Mouse (Mus musculus) embryo, embryonic 10.5 days (tissue): ENCODE measurements at regions not wholly inside any gene's neighbourhood (a gene's known extent, or its start where the extent isn't known, plus 50 kb on each side); places are given as distances from the start of the nearest gene placed in this dataset.

Experiments used
- DNase-seq: peaks from one replicate; pipeline ENCODE4 v3.0.0-alpha.2; 2015; ENCODE audit warnings: low spot score

DNA sequence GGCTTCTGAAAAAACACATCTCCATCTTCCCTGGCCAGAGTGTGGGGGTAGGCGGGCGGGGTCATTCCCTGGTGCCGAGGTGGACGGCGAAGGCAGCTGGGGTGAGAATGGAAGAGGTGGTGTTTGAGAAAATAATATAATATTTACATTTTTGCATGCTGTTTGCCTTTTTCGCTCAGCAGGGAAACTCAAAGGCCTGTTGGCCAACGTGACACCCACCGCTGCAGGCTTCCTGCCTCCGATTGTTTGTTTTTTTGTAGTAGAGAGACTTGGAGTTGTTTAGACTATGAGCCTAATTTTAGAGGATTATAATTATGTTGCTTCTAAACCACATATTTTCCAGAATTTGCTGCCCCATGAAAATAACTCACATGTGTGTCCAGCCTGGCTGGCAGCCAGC, 147.2 kb upstream of the Irx3 start:
- DNase-seq, result no peak

DNA sequence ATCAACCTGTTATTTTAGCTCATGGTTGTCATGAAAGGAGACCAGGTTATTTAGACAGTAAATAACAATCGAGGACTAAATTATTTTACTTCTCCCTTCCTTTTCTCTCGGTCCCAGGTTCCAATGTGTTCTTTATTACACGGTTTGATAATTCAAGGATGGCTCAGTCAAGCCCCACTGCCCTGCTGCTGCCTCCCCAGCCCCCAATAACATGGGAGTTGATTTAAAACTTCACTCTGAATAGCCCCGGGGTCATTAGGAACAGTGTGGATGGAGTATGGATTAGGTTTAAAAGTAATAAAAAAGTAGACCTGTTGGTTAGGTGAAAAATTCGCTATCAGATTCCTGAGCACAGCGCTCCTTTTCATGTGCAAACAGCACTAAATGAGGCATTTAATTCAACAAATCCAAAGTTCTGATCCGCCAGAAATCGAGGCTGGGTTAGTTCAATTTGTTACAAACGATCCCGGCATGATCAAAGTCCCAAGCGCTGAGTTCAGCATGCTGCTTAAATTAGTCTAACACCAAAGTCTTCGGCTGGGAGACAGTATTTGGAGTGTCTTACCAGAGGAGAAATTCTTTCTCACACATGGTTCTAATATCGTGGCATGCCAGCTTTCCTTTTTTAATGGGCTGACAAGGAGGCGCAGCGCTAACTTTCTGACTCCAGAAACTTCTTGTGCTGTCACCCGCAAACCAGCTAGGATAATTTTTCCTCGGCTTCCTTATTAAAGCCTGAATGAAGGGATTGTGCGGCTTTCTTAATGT, 146.5 kb upstream of the Irx3 start:
- peak; percentile 77 for DNase-seq

DNA sequence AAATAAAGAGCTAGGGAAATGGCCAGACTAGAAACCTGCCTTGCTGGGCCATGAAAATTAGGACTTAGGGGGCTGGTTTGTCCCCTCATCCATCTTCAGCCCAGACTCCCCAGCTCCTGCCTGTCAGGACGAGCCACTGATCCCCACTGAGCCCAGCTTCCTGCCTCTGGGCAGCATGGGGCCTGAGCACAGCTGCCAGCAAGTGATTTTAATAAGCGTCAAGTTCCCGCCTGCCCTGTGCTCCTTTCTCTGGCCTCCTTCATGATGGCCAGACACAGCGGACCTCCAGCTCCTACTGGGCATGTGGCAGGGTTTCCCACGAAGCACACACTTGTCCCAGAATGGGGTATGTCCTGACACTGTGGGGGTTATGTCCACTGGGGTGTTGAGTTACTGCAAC, 139.1 kb upstream of the Irx3 start:
- DNase-seq, result peak; percentile 33

DNA sequence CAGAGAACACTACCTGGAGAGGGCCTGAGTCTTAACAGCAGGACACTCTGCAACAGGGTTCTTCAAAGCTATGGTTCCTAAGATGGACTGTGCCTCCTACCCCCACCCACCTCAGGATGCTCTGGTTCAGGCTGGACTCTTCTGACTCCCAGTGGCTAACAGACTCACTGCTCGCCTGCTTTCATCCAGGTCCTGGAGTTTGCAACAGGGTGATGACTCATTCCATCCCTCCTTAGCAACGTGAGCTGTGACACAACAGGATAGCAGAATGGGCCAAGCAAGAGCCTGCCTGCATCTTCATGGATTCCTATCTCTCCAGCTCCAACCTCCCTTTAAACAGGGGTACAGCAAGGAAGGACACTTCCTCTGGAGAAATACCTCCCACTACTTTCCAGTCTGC, 135.4 kb upstream of the Irx3 start:
- no peak for DNase-seq

DNA sequence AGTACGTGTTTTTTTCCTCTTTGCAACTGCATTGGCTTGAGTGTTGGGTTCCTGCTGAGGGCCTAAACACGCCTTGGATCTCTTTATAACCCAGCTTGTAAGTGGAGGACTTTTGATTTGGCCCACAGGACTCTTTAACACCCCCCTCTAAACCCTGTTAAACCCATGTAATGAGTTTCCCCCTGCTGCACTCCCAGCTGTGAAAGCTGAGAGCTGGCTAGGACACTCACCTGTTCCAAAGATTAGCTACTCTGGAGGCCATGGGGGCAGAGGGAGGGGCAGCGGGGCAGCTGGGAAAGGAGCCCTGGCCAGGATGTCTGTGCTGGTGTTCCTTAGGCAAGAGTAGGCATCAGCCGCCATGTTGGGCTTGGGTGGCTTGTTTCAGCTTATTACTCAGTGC, 128.7 kb upstream of the Irx3 start:
- DNase-seq, result no peak

DNA sequence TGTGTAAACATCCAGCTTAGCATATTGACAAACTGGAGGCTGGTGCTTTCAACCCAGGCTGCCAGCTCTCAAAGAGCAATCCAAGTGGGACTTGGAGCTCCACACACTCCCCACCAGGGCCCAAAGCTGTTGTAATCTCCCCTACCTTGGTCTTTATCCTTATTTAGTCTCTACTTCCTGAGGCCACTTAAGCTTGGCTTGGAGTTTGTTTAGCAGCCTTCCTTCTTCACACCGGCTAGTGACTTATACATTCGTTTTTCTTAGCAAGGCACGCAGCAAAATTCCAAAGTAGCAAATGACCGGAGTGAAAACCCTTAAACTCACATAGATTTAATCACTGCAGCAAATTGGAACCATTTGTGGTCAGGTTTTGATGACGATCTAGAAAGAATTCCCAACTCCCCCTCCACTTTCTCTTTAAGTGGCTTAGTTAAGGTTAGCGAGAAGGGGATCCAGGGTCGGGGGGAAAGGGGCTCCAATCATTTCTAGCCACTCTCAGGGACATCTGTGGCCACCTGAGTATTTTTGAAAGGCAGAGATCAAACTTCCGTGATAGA, 124.2 kb upstream of the Irx3 start:
- peak; percentile 61 for DNase-seq

DNA sequence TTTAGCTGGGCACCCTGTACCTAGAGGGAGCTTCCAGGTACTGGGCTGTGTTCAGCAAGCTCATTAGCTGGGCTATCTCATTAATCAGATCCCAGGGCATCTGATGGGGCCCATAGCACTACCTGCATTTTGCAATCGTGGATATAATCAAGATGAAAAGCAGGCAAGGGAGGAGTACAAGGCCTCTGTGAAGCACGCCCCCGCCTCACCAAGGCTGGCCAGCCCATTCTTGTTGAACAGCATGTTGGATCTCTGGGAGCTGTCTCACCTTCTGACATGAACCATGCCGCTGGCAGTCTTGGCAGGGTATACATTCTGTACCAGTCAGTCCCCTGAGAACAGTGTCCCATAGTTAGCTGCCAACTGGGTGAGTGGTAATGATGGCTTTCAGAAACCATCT, 122.3 kb upstream of the Irx3 start:
- DNase-seq, result no peak

DNA sequence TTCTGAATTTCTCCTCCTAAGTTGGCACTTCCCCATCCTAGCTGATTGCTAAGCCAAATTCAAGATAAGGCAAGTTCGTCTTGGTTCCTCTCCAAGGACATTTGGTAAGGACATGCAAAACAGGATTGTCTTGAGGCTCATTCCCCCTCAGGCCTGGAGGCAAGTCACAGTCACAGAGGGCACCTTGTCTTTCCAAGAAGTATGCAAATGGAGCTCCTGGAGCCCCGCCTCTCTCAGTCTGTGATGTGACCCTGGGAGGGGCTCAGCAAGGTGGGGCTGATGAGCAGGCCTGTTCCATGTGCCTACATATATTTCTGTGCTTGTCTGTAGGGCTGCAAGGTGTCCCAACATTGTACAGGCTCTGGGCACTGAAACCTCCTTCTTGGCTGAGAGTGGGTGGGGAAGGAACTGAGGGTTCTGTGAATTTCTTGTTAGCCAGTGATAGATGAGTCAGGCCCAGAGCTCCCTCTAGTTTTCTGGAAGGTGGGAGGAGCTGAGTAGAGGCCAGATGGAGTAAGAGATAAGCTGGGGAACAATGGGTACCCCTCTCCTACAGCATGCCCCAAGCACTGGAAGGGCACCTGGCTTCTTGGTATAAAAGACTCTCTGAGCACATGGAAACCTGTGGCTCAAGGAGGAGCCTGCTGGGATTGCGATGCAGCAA, 120.5 kb upstream of the Irx3 start:
- no peak for DNase-seq

DNA sequence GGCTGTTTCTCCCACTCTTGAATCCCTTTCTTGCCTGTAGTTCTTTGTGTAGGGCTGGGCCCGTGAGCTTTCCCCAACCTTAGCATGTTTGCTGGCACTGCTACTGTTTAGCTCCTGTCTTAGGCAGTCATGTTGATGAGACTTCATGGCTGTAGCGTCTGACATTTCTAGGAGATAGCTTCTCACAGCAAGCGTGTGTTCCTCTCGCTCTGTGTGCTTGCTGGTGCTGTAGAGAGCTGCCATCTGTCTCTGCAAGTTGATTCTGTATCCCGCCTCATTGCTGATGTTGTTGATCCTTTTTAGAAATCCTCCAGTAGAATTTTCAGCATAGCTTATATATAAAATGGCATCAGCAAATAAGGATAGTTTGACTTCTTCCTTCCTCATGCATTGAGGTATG, 116.0 kb upstream of the Irx3 start:
- DNase-seq, result no peak

DNA sequence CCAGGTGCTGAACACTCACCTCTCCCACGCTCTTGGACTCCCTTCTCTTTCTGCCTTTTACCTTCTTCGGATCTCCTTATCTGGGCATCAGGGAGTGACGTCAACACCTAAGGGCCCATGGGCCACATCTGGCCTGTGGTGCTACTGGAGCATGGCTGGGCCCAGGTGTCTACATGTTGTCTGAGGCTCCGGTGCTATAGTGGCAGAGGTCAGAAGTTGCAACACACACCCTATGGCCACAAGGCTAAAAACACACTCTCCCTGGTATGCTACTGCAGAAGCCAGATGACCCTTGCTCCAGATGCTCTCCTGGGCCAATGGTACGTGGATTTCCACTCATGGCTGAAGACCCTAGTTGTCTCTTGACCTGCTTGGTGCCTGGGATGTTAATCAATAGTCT, 112.1 kb upstream of the Irx3 start:
- DNase-seq, result no peak

DNA sequence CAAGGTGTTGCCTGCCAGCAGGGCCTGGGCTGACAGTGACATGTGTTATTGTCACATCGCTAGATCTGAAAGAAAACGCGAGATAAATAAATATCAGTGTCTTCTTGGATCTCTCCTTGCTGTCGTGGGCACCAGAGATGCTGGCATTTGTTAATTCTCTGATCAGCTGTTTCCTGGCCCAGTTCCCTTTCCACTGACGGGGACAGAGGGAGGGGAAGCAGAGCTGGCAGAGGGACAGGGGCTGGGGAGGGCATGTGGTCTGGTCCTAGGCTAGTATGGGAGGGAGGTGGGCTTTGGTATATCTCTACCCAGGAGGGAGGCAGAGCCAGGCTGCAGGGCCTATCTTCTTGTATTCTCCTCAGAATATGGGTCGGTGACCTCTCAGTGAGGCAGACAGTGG, 111.3 kb upstream of the Irx3 start:
- no peak for DNase-seq

DNA sequence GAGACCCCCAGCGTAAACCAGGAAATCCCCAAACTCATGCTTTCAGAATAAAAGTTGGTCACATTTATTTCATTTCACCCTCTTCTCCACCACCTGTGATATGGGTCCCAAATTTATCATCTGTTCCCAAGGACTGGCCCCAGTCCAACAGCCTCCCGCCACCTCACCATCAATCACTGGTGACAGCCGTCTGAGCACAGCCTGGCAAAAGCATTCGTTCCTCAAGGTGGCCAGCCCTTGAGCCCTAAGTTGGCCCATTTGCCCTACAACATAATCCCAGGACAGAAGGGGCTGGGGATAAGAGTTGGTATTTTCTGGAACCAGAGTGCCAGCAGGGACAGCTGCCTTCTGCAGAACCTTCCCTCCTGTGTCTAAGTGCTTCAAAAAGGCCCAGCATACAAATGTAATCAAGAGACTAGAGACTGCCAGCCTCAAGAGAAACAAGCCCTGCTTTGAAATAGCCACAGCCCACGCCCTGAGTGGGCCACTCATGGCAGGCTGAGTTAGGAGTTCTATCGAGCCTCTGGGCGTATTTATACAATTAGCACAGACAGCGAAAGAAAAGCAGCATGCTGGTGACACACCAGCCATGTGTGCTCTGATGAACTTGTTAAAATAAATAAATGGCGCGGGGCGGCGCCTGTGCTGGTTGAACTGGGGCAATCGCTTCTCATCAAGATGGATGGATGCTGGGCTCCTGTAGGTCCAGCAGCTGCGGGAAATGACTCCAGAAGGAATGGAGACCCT, 107.9 kb upstream of the Irx3 start:
- peak; percentile 48 for DNase-seq

DNA sequence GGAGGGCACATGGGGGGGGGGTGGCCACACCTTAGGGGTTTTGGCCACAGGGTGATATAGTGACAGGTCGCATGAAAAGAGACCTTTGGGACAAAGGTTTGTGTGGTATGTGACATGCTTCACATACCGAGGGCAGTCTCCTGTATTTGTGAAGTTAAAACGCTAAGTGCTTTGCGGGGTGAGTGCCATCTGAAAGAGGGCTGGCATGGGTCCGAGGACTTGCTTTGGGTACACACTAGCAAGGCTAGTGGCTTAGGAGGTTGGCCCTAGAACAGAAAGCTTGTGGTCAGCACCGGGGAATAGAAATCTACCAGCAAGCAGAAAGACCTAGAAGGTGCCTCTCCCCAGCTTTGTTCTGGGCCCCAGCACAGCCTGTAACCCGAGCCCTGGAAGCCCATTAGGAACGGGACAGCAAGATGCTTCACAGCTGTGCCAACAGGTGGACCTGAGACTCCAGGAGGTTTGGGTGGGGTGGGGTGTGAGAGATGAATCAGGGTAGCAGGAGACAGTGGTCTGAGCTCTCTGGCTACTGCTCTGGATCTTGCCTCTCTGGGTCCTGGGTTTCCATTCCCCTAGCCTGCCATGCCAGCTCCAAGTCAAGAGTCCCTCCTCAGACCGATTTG, 107.0 kb upstream of the Irx3 start:
- DNase-seq, result no peak

DNA sequence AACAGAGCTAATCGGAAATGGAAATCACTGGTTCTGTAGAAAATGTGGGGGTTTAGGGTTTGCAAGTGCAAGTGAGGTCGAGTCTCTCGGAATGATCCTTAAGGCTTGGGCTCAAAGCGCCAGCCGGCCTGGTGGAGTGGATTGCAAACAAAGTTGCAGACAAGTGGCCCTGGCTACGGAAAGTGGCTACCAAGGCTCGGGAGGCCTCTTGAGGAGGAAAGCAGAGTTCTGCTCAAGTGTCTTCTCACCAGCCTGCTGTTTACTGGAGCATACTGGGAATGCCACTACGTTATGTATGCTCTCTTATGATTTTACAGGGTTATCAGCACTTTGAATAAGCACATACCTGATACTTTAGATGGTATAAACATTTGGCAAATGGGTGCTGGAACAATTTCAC, 105.3 kb upstream of the Irx3 start:
- no peak for DNase-seq

DNA sequence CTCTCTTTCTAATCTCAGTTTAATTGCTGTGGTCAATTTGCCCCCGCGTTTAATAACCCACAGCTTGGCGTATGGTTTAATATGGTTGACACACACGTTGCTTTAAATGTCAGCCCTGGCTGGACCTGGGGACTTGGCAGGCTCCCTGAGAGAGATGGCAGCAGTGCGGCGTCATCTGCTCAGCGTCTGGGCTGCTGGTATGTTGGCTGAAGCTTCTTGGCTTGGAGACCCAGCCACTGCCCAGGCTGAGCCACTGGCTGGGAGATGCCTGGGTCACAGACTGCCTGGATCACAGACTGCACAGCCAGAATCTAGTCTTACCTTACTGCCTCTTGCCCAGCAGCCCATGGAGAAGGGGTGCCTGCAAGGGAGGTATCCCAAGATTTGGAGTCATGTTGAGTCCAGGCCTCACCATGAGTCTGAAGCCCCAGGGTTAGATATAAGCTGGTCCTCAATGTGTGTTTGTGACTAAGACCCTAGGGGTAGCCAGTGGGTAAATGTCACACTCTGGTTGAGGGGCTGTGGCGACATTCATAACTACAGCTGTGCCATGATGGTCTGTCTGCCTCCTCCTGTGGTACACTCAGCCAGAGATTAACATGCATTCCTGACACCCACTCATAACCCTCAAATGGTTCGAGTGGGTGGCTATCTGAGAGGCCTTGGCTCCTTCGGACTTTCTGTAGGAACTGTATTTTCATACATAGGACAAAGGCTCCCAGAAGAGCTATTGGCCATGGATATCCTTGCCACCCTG, 99.8 kb upstream of the Irx3 start:
- no peak for DNase-seq

DNA sequence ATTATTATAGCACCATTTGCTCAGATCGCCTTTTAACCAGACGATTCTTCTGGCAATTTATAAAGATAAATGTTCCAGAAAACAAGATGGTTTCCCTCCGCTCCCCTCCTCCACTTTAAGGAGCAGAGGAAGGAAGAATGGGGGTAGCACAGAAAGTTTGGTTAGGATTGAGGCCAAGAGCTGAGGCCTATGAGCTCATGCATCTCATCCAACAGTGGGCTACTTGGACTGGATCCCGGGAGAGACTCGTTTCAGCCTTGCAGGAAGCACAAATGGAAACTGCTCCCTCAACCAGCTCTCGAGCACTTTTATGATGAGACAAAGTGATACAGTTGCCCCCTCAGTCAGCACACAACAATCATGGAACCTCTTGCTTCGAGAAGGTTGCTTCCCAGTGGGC, 97.9 kb upstream of the Irx3 start:
- DNase-seq, result no peak

DNA sequence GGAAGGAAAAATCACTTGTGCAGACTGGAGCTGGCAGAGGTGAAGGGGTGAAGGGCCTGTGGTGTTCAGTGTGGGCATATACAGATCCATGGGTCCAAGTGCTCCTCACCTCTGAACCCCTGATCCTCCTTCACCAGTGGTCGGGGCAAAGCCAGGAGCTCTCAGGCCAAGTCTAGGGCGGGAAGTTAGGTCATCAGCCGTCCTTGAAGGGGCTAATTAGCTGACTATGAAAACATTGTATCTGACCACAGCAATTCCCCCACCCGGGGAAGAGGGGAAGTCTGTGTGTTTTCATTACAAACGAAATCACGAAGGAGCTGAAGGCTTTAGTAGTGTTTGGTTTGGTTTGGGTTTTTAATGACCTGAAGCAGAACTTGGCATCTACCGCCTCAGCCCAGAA, 95.5 kb upstream of the Irx3 start:
- no peak for DNase-seq

DNA sequence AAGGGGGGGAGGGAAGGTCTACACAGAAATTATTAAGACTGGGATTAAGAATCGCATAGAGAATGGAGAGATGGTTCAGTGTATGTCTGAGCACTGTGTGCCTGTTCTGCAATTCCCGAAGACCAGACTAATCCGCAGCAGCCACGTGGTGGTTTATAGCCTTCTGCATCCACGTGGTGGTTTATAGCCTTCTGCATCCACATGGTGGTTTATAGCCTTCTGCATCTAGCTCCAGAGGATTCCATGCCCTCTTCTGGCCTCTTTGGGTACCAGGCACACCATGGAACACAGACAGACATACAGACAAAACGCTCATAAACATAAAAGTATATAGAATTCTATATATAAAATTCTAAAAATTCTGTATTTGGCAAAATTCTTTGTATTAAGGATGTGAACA, 94.1 kb upstream of the Irx3 start:
- no peak for DNase-seq

DNA sequence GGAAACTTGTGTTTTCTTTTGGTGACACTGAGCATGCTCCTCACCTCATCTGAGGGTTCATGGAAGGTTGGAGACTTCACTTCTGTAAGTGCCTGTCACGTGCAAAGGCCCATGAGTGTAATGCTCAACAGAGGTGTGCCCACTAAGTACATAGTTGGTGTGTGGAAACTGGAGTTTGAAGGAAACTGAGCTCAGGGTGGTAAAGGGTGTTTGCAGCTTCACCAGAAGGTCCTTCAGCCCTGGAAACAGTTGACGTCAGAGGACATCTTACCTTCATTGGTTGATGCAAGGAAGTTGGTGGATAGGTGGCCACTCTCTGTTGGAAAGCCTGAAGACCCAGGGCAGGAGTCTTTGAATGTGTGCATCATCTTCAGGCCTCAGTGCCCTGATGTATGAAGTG, 83.0 kb upstream of the Irx3 start:
- DNase-seq, result no peak

DNA sequence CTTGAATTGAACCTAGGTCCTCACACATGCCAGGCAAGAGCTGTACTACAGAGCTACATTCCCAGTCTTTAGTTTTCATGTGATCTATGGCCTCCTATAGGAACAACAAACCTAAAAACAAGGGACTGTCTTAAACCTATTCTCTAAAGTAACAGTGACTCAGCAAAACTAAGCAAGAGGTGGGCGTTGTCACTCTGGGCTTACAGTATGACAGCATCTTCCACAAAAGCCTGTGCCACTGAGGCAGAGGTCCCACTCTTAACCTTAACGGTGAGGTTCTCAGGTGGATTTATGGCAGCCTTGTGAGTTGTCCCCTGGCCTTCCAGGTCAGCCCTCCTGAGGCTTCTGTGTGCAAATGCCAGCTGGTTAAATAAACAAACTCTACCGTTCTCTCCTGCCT, 82.5 kb upstream of the Irx3 start:
- no peak for DNase-seq

DNA sequence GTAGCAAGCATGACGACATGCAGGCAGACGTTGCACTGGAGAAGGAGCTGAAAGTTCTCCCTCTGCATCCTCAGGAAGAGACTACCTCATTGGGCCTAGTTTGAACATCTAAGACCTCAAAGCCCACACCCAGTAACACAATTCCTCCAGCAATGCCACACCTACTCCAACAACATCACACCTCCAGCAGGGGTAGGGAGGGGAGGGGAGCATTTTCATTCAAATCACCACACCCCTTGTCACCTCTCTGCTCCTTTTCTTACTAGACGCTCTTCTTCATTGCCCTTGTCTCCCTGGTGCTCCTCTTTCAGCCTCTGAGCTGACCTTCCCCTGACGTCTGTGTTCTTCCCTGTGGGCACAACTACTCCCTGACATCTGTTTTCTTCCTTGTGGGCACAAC, 81.1 kb upstream of the Irx3 start:
- no peak for DNase-seq

DNA sequence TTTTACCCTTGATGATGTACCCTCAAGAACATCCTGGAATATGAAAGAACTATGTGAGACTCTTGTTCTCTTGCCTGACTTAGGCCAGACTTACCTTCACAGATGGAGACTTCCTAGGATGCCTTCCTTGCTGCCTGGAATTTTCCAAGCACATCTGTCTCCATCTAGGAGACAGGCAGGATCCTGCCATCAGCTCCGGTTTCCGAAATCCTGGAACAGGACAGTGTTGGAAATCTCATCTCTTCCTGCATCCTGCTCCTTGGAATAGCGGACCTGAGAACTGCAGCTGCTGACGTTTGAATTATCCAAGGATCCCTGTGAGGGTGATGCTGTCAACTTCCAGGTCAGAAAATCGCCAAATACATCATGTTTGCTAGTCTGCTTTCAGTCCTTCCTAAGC, 77.0 kb upstream of the Irx3 start:
- no peak for DNase-seq
